Mouse (Mus musculus) hindbrain, embryonic 13.5 days (tissue): ENCODE results near the gene Tmtc2. TPM values are rescaled to one million over a fixed set of nuclear protein-coding genes. Genes with fewer than 3 reads are reported as not detected.
A peak's percentile ranks its signal among the peaks of the same experiment; 100 is the strongest.

Source experiments
- ATAC-seq: fragments of 200-750 bp; cut with Nextera tagmentation; 2 replicates; pipeline ENCODE4 v1.8.0; 2017; ENCODE audit warnings: moderate TSS enrichment; ENCODE audit not compliant: low FRiP score
- H3K27ac ChIP-seq: fragments of 300-500 bp; sonication (generic); 2 replicates; pipeline ENCODE4 v1.5.1; 2015; ENCODE audit warnings: inconsistent platforms, mild to moderate bottlenecking, moderate library complexity
- H3K27me3 ChIP-seq: fragments of 300-500 bp; sonication (generic); 2 replicates; pipeline ENCODE4 v1.6.1; 2015; ENCODE audit warnings: mild to moderate bottlenecking, inconsistent platforms
- H3K36me3 ChIP-seq: fragments of 300-500 bp; sonication (generic); 2 replicates; pipeline ENCODE4 v1.6.1; 2015; ENCODE audit warnings: mild to moderate bottlenecking, inconsistent platforms
- H3K4me1 ChIP-seq: fragments of 300-500 bp; sonication (generic); replicated peaks from 2 replicates; pipeline ENCODE4 v1.6.1; 2015; ENCODE audit warnings: inconsistent platforms
- H3K4me2 ChIP-seq: fragments of 300-500 bp; sonication (generic); 2 replicates; pipeline ENCODE4 v1.6.1; 2015; ENCODE audit warnings: inconsistent platforms, mild to moderate bottlenecking, moderate library complexity
- H3K4me3 ChIP-seq: fragments of 300-500 bp; sonication (generic); 2 replicates; pipeline ENCODE4 v1.5.1; 2015; ENCODE audit warnings: mild to moderate bottlenecking, inconsistent platforms
- H3K9ac ChIP-seq: fragments of 300-500 bp; sonication (generic); 2 replicates; pipeline ENCODE4 v1.6.1; 2015; ENCODE audit warnings: mild to moderate bottlenecking, inconsistent platforms
- H3K9me3 ChIP-seq: fragments of 300-500 bp; sonication (generic); 2 replicates; pipeline ENCODE4 v1.6.1; 2016; ENCODE audit warnings: inconsistent platforms
- WGBS: fragments of 180-500 bp; shearing (Covaris S2); methylation state at CpG from one replicate; pipeline ENCODE4 v1.1.7; 2015; 5-methylcytosine and 5-hydroxymethylcytosine counted together
- polyA plus RNA-seq: library from polyadenylated mRNA; unstranded; fragments of >200 nt; fragmentation: Nextera tagmentation; extraction: Ambion mirVana; gene quantifications from 2 replicates; pipeline ENCODE4 v1.2.1, GENCODE M21; 2015

Tmtc2 gene
- polyA plus RNA-seq, 1 experiment from 2014 or later: 11.9 TPM

GRCm38 (mm10) chr10:105228623-105229022, 345.6 kb downstream of the Tmtc2 start:
- no peaks in the 10 kb centered on the region for H3K36me3 ChIP-seq
- H3K27me3 ChIP-seq: no peaks in the 10 kb centered on the region
- no peak overlapping the region for H3K27ac ChIP-seq
- no peak for ATAC-seq
- no peaks in the 10 kb centered on the region for H3K4me1 ChIP-seq
- no peak overlapping the region for H3K4me3 ChIP-seq
- H3K9ac ChIP-seq: no peak overlapping the region
- H3K4me2 ChIP-seq: no peak overlapping the region
- 89% methylated on average over 2 of the region's 2 CpGs for WGBS
- no peaks in the 10 kb centered on the region for H3K9me3 ChIP-seq

GRCm38 (mm10) chr10:105227631-105228030, 346.6 kb downstream of the Tmtc2 start:
- Histone ChIP-seq H3K9me3 (no peaks in the 10 kb centered on the region), H3K4me3 (no peak overlapping the region), H3K27me3 (no peaks in the 10 kb centered on the region), H3K4me1 (no peaks in the 10 kb centered on the region), H3K9ac (no peak overlapping the region), H3K36me3 (no peaks in the 10 kb centered on the region), H3K27ac (no peak overlapping the region), H3K4me2 (no peak overlapping the region)
- WGBS: 58% methylated on average over 5 of the region's 5 CpGs
- 0 out of 2 replicates have a peak, but pooled peaks have one; percentile 10 for ATAC-seq

DNA sequence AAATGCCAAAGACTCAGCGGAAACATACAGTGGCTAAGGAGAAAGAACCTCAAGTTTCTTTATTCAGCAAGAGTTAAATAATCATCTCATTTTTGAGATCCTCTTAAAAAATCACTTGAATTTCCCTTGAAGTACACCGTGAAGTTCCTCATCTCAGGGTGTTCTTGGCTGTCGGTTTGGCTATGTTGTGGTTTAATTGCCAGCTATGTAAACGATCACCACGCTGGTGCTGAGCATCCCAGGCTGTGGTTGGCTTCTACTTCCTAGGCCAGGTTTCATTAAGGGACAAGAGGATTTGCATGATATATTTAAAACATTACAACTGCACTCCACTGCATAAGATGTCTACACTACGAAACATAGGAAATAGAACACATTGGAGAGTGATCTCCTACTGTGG, 348.5 kb downstream of the Tmtc2 start:
- 89% methylated on average over 6 of the region's 6 CpGs for WGBS
- Histone ChIP-seq H3K4me2 (no peak overlapping the region), H3K27ac (no peak overlapping the region), H3K9me3 (no peaks in the 10 kb centered on the region), H3K4me3 (no peak overlapping the region), H3K9ac (no peak overlapping the region), H3K36me3 (no peaks in the 10 kb centered on the region), H3K27me3 (no peaks in the 10 kb centered on the region), H3K4me1 (no peaks in the 10 kb centered on the region)
- no peak for ATAC-seq

DNA sequence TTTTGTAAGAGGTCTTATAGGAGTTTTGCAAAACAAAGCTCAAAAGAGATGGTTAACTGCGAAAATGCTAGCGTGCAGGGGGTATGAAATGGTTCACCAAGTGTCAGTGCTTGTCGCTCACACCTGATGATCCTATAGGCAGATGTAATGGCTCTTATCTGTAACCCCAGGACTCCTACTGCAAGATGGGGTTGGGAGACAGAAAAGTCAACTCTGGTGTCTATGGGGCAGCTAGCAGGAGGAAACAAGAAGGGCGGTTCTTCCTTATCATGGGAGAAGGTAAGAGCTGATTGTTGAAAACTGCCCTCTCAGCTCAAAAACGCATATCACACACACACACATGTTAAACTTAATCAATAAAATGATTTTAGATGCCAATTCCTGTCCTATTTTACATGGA, 351.3 kb downstream of the Tmtc2 start:
- ATAC-seq: no peak
- no peaks in the 10 kb centered on the region for H3K9me3 ChIP-seq
- WGBS: 91% methylated on average over 5 of the region's 5 CpGs

GRCm38 (mm10) chr10:105201491-105201890, 372.8 kb downstream of the Tmtc2 start:
- 46% methylated on average over 10 of the region's 10 CpGs for WGBS
- Histone ChIP-seq H3K4me1 (peaks cover 19% of the 10 kb centered on the region), H3K27ac (peak overlapping the region; percentile 18; the same call in 1 of the 2 replicates), H3K9me3 (no peaks in the 10 kb centered on the region), H3K27me3 (no peaks in the 10 kb centered on the region), H3K36me3 (no peaks in the 10 kb centered on the region), H3K9ac (no peak overlapping the region), H3K4me3 (no peak overlapping the region), H3K4me2 (peak overlapping the region; percentile 10; the same call in 1 of the 2 replicates)
- peak; percentile 37; the same call in 1 of the 2 replicates for ATAC-seq

More for the DNA sequence above, 351.3 kb downstream of the Tmtc2 start:
- Histone ChIP-seq H3K4me2 (no peak overlapping the region), H3K4me3 (no peak overlapping the region), H3K36me3 (no peaks in the 10 kb centered on the region), H3K27ac (no peak overlapping the region), H3K4me1 (no peaks in the 10 kb centered on the region), H3K27me3 (no peaks in the 10 kb centered on the region), H3K9ac (no peak overlapping the region)

DNA sequence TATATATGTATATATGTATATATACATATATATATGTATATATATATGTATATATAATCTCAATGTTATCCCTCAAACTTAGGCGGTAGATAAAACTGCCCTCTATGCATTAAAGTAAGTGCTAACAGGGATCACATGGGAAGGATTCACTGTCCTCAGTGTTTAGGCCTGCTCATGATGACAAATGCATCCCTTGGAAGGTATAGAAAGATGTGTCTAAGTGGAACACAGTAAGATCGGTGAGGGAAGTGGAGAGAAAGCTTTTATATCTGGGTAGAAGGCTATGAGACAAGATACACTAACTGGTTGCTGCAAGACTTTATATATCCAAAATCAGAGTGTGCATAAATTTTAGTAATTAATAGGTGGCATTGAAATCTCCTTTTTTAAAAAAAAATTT, 373.6 kb downstream of the Tmtc2 start:
- Histone ChIP-seq H3K9me3 (no peaks in the 10 kb centered on the region), H3K36me3 (no peaks in the 10 kb centered on the region), H3K4me1 (peaks cover 19% of the 10 kb centered on the region), H3K27ac (0 out of 2 replicates have a peak overlapping the region, but pooled peaks have one; percentile 48), H3K4me2 (no peak overlapping the region), H3K27me3 (no peaks in the 10 kb centered on the region), H3K9ac (no peak overlapping the region), H3K4me3 (no peak overlapping the region)
- no peak for ATAC-seq
- 48% methylated on average over 2 of the region's 2 CpGs for WGBS

DNA sequence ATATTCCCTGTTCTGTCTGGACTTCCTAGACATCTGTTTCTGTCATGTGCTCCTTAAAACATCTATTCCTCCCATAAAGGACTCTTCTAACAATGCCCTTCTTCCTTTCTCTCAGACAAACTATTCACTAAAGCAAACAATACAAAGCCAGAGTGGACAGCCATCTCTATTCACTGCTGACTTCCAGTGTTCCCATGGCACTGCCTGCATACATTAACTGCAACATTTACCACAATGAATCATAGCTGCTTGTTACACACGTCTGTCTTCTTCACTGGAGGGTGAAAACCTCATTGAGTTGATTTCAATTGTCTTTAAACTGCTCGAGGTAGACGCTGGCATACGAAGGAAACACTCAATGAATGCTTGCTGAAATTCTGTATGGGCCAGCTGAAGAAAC, 374.2 kb downstream of the Tmtc2 start:
- ATAC-seq: peak; percentile 80
- Histone ChIP-seq H3K9ac (no peak overlapping the region), H3K4me1 (peaks cover 19% of the 10 kb centered on the region), H3K4me3 (no peak overlapping the region), H3K36me3 (no peaks in the 10 kb centered on the region), H3K27me3 (no peaks in the 10 kb centered on the region), H3K27ac (peak overlapping the region; percentile 58), H3K9me3 (no peaks in the 10 kb centered on the region), H3K4me2 (no peak overlapping the region)
- WGBS: 12% methylated on average over 4 of the region's 4 CpGs

- Histone ChIP-seq H3K27me3 (no peaks in the 10 kb centered on the region), H3K9ac (no peak overlapping the region), H3K27ac (peak overlapping the region; percentile 58), H3K4me1 (peaks cover 19% of the 10 kb centered on the region), H3K4me2 (no peak overlapping the region), H3K4me3 (no peak overlapping the region), H3K9me3 (no peaks in the 10 kb centered on the region), H3K36me3 (no peaks in the 10 kb centered on the region)
- ATAC-seq: no peak
- 43% methylated on average over 5 of the region's 5 CpGs for WGBS
These were observed 374.7 kb downstream of the Tmtc2 start for GRCm38 (mm10) chr10:105199515-105199914.

DNA sequence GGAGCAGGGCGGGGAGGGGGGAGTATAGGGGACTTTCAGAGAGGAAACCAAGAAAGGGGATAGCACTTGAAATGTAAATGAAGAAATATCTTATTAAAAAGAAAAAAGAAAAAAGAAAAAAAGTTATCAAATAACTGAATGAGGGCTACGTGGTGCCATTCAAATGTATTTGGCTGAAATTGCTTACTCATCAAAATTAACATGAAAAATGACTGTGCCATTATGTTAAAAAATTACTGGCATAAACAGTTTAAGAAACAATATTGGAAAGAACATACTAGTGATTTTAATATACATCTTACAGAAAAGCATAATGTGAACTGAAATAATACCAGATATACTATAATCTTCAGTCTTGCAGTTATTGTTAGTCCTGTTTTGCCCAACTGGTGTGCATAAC, 378.9 kb downstream of the Tmtc2 start:
- Histone ChIP-seq H3K36me3 (no peaks in the 10 kb centered on the region), H3K9ac (no peak overlapping the region), H3K4me3 (no peak overlapping the region), H3K4me2 (no peak overlapping the region), H3K4me1 (peaks cover 9% of the 10 kb centered on the region), H3K27ac (no peak overlapping the region), H3K9me3 (no peaks in the 10 kb centered on the region), H3K27me3 (no peaks in the 10 kb centered on the region)
- WGBS: 95% methylated on average over 2 of the region's 2 CpGs
- ATAC-seq: no peak

DNA sequence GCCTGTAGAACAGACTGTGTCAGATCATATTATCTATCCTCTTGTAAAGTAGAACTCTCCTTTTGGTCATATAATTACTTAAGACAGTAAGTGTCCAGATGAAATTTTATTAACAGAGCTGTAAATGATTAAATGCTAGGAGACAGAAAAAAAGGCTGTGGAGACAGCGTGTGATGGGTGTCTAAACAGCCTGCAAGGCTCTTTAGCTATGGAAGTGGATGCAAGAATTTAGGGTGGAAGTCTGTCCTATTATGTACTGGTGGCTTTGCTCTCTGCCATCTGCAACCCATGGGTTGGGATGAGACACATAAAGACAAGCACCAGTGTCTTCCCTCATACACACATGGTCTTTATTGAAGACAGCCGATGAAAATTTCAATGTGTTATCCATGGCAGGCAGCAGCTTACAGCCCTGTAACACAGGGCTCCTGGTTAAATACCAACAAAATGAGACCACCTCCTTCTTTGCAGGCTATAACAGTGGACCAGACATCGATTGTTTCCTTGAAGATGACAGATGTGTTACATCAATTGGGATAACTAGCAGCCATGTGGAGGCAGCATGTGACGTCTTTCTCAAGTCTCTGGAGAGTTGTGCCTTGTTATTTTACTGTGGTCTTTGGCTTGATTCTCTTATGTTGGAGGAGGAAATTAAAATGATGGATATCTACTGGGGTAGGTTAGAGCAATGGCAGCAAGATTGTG, 380.3 kb downstream of the Tmtc2 start:
- H3K27ac ChIP-seq: no peak overlapping the region
- no peaks in the 10 kb centered on the region for H3K27me3 ChIP-seq
- ATAC-seq: no peak
- H3K4me1 ChIP-seq: no peaks in the 10 kb centered on the region
- no peaks in the 10 kb centered on the region for H3K9me3 ChIP-seq
- no peak overlapping the region for H3K9ac ChIP-seq
- no peak overlapping the region for H3K4me2 ChIP-seq
- H3K36me3 ChIP-seq: no peaks in the 10 kb centered on the region
- 65% methylated on average over 4 of the region's 4 CpGs for WGBS
- no peak overlapping the region for H3K4me3 ChIP-seq

DNA sequence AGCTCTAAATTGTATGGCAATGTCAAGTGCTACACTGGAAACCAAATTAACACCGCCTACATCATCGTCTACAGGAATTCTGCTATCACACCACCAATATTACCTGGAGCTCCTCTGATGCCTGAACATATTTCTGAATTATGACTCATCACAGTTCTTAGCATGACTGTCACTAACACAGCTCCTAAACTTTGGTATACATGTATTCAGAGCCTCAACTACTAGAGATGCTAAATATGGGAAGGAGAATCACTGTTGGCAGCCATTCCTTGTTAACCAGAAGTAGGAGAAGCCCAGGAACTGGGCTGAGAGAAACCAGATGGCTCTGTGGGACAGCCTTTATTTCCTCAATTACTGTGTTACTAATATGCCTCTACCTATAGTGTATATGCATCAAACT, 382.2 kb downstream of the Tmtc2 start:
- whole genome bisulfite sequencing: 95% methylated on average over 2 of the region's 2 CpGs
- no peak for ATAC-seq
- no peak overlapping the region for H3K4me2 ChIP-seq
- H3K4me1 ChIP-seq: no peaks in the 10 kb centered on the region
- H3K9me3 ChIP-seq: no peaks in the 10 kb centered on the region
- no peak overlapping the region for H3K9ac ChIP-seq
- no peaks in the 10 kb centered on the region for H3K36me3 ChIP-seq
- no peak overlapping the region for H3K27ac ChIP-seq
- H3K27me3 ChIP-seq: no peaks in the 10 kb centered on the region
- H3K4me3 ChIP-seq: no peak overlapping the region

DNA sequence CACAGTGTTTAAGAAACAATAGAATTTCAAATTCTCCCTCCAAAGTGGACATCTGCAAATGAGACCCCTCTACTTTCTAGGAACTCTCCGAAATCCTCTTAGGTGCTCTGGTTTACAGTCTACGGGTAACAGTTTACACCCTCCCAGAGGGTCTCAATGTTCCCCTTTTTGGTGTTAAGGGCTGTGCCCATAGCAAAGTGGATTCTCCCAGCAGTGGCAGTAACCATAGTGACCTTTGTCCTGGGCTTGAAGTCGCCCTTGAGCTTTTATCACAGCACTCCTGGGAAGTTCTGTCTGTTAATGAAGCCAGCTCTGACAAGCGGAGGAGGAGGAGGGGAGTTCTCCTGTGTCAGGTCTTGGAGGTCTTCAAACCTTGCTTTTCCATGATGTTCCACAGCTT, 384.5 kb downstream of the Tmtc2 start:
- Histone ChIP-seq H3K9ac (no peak overlapping the region), H3K36me3 (no peaks in the 10 kb centered on the region; the same call in 1 of the 2 replicates), H3K27me3 (no peaks in the 10 kb centered on the region), H3K4me3 (no peak overlapping the region), H3K4me1 (no peaks in the 10 kb centered on the region), H3K4me2 (no peak overlapping the region), H3K9me3 (no peaks in the 10 kb centered on the region), H3K27ac (no peak overlapping the region)
- 45% methylated on average over 4 of the region's 4 CpGs for WGBS
- no peak for ATAC-seq

- no peak for ATAC-seq
- WGBS: 95% methylated on average over 5 of the region's 5 CpGs
- Histone ChIP-seq H3K9ac (no peak overlapping the region), H3K4me1 (no peaks in the 10 kb centered on the region), H3K36me3 (no peaks in the 10 kb centered on the region; the same call in 1 of the 2 replicates), H3K4me3 (no peak overlapping the region), H3K9me3 (no peaks in the 10 kb centered on the region), H3K27ac (no peak overlapping the region), H3K4me2 (no peak overlapping the region), H3K27me3 (no peaks in the 10 kb centered on the region)
These were observed 387.6 kb downstream of the Tmtc2 start for GRCm38 (mm10) chr10:105186636-105187035.
